Mouse (Mus musculus) heart, embryonic 16.5 days (tissue): ENCODE data around the gene Gm45062. TPM values are rescaled to one million over a fixed set of nuclear protein-coding genes. Genes with fewer than 3 reads are reported as not detected.

ENCODE experiments used
- ATAC-seq: fragments of 200-750 bp; cut with Nextera tagmentation; replicated peaks from 2 replicates; pipeline ENCODE4 v1.8.0; 2017; ENCODE audit warnings: moderate number of reproducible peaks; ENCODE audit not compliant: insufficient read depth, low FRiP score; ENCODE audit errors: extremely low read depth
- H3K27ac ChIP-seq: fragments of 300-500 bp; sonication (generic); 2 replicates; pipeline ENCODE4 v1.5.1; 2014; ENCODE audit warnings: mild to moderate bottlenecking, low read length, control low read depth, moderate library complexity
- H3K27me3 ChIP-seq: fragments of 300-500 bp; sonication (generic); 2 replicates; pipeline ENCODE4 v1.6.1; 2014; ENCODE audit warnings: low read length, mixed read lengths; ENCODE audit not compliant: control insufficient read depth, insufficient read depth
- H3K36me3 ChIP-seq: fragments of 300-500 bp; sonication (generic); 2 replicates; pipeline ENCODE4 v1.6.1; 2014; ENCODE audit not compliant: control insufficient read depth, insufficient read depth
- H3K4me1 ChIP-seq: fragments of 300-500 bp; sonication (generic); 2 replicates; pipeline ENCODE4 v1.6.1; 2014; ENCODE audit warnings: low read length, mixed read lengths; ENCODE audit not compliant: control insufficient read depth, insufficient read depth
- H3K4me2 ChIP-seq: fragments of 300-500 bp; sonication (generic); 2 replicates; pipeline ENCODE4 v1.6.1; 2014; ENCODE audit warnings: low read depth, mild to moderate bottlenecking, control low read depth, low read length
- H3K4me3 ChIP-seq: fragments of 300-500 bp; sonication (generic); 2 replicates; pipeline ENCODE4 v1.5.1; 2014; ENCODE audit warnings: mild to moderate bottlenecking, control low read depth, low read length
- H3K9ac ChIP-seq: fragments of 300-500 bp; sonication (generic); 2 replicates; pipeline ENCODE4 v1.6.1; 2014; ENCODE audit warnings: low read length, control low read depth
- H3K9me3 ChIP-seq: fragments of 300-500 bp; sonication (generic); replicated peaks from 2 replicates; pipeline ENCODE4 v1.6.1; 2016; ENCODE audit warnings: low read length; ENCODE audit not compliant: control insufficient read depth
- WGBS: fragments of 180-500 bp; shearing (Covaris S2); extraction: QIAGEN DNeasy Blood & Tissue Kit; methylation state at CpG from one replicate; pipeline ENCODE4 v1.1.7; 2014; 5-methylcytosine and 5-hydroxymethylcytosine counted together
- polyA plus RNA-seq: library from polyadenylated mRNA; unstranded; fragments of >200 nt; fragmentation: Nextera tagmentation; extraction: Ambion mirVana; gene quantifications from 2 replicates; pipeline ENCODE4 v1.2.1, GENCODE M21; 2015

The Gm45062 gene
- polyA plus RNA-seq, 1 experiment from 2014 or later: 9.1 TPM

GRCm38 (mm10) chr6:8427692-8428091 is 168.4 kb downstream of the Gm45062 start:
- H3K27ac ChIP-seq: no peak overlapping the region
- no peaks in the 10 kb centered on the region for H3K36me3 ChIP-seq
- no peak overlapping the region for H3K4me2 ChIP-seq
- H3K9ac ChIP-seq: no peak overlapping the region
- H3K27me3 ChIP-seq: no peaks in the 10 kb centered on the region
- H3K4me1 ChIP-seq: peaks cover 12% of the 10 kb centered on the region
- 62% methylated on average over 5 of the region's 5 CpGs for WGBS
- no peaks in the 10 kb centered on the region for H3K9me3 ChIP-seq
- ATAC-seq: no peak
- no peak overlapping the region for H3K4me3 ChIP-seq

- ATAC-seq: 0 out of 2 replicates have a peak, but pooled peaks have one; percentile 47
- WGBS: 73% methylated on average over 9 of the region's 9 CpGs
- no peaks in the 10 kb centered on the region for H3K27me3 ChIP-seq
These were observed 171.5 kb downstream of the Gm45062 start for GRCm38 (mm10) chr6:8430610-8431234.

GRCm38 (mm10) chr6:8433179-8433578 is 173.9 kb downstream of the Gm45062 start:
- ATAC-seq: no peak
- no peak overlapping the region for H3K27ac ChIP-seq

More at GRCm38 (mm10) chr6:8430610-8431234, 171.5 kb downstream of the Gm45062 start:
- H3K4me1 ChIP-seq: peaks cover 9% of the 10 kb centered on the region
- no peak overlapping the region for H3K4me2 ChIP-seq
- H3K27ac ChIP-seq: no peak overlapping the region; the same call in 1 of the 2 replicates
- H3K4me3 ChIP-seq: no peak overlapping the region
- H3K9me3 ChIP-seq: no peaks in the 10 kb centered on the region
- H3K9ac ChIP-seq: no peak overlapping the region
- no peaks in the 10 kb centered on the region for H3K36me3 ChIP-seq

GRCm38 (mm10) chr6:8437937-8438336 is 178.7 kb downstream of the Gm45062 start:
- Histone ChIP-seq H3K4me3 (no peak overlapping the region), H3K27ac (no peak overlapping the region), H3K9me3 (peaks cover 5% of the 10 kb centered on the region; the same call in 1 of the 2 replicates), H3K36me3 (peaks cover 4% of the 10 kb centered on the region; the same call in 1 of the 2 replicates), H3K9ac (no peak overlapping the region), H3K4me2 (no peak overlapping the region), H3K4me1 (no peaks in the 10 kb centered on the region), H3K27me3 (no peaks in the 10 kb centered on the region)
- WGBS: 78% methylated on average over 3 of the region's 3 CpGs
- ATAC-seq: no peak

More at GRCm38 (mm10) chr6:8433179-8433578, 173.9 kb downstream of the Gm45062 start:
- H3K4me2 ChIP-seq: no peak overlapping the region
- WGBS: 82% methylated on average over 9 of the region's 9 CpGs
- peaks cover 5% of the 10 kb centered on the region for H3K4me1 ChIP-seq
- H3K9ac ChIP-seq: no peak overlapping the region
- no peaks in the 10 kb centered on the region for H3K36me3 ChIP-seq
- H3K9me3 ChIP-seq: no peaks in the 10 kb centered on the region
- H3K4me3 ChIP-seq: no peak overlapping the region
- H3K27me3 ChIP-seq: no peaks in the 10 kb centered on the region

GRCm38 (mm10) chr6:8441814-8442213 is 182.6 kb downstream of the Gm45062 start:
- Histone ChIP-seq H3K9ac (no peak overlapping the region), H3K4me3 (no peak overlapping the region), H3K9me3 (peaks cover 5% of the 10 kb centered on the region; the same call in 1 of the 2 replicates), H3K4me2 (no peak overlapping the region), H3K27me3 (no peaks in the 10 kb centered on the region), H3K27ac (no peak overlapping the region), H3K36me3 (peaks cover 4% of the 10 kb centered on the region; the same call in 1 of the 2 replicates), H3K4me1 (peaks cover 4% of the 10 kb centered on the region)
- no peak for ATAC-seq
- WGBS: 76% methylated on average over 3 of the region's 3 CpGs

GRCm38 (mm10) chr6:8446786-8447185 is 187.5 kb downstream of the Gm45062 start:
- ATAC-seq: peak; percentile 75
- Histone ChIP-seq H3K4me1 (peaks cover 11% of the 10 kb centered on the region), H3K4me2 (no peak overlapping the region), H3K27me3 (no peaks in the 10 kb centered on the region), H3K4me3 (no peak overlapping the region), H3K9ac (no peak overlapping the region), H3K27ac (peak overlapping the region; percentile 41), H3K9me3 (peaks cover 5% of the 10 kb centered on the region; the same call in 1 of the 2 replicates), H3K36me3 (peaks cover 4% of the 10 kb centered on the region; the same call in 1 of the 2 replicates)
- 22% methylated on average over 5 of the region's 5 CpGs for WGBS

- Histone ChIP-seq H3K4me2 (no peak overlapping the region), H3K4me3 (no peak overlapping the region), H3K4me1 (no peaks in the 10 kb centered on the region), H3K27ac (no peak overlapping the region), H3K9ac (no peak overlapping the region), H3K36me3 (no peaks in the 10 kb centered on the region), H3K27me3 (no peaks in the 10 kb centered on the region), H3K9me3 (peaks cover 3% of the 10 kb centered on the region)
- WGBS: 79% methylated on average over 5 of the region's 5 CpGs
- no peak for ATAC-seq
These were observed 196.3 kb downstream of the Gm45062 start for GRCm38 (mm10) chr6:8455599-8455998.

GRCm38 (mm10) chr6:8458596-8458995 is 199.3 kb downstream of the Gm45062 start:
- no peak for ATAC-seq
- 83% methylated on average over 4 of the region's 4 CpGs for WGBS
- H3K9ac ChIP-seq: no peak overlapping the region

GRCm38 (mm10) chr6:8462447-8462846 is 203.2 kb downstream of the Gm45062 start:
- 94% methylated on average over 2 of the region's 2 CpGs for WGBS
- no peak overlapping the region for H3K9ac ChIP-seq
- H3K9me3 ChIP-seq: no peaks in the 10 kb centered on the region

More at GRCm38 (mm10) chr6:8458596-8458995, 199.3 kb downstream of the Gm45062 start:
- Histone ChIP-seq H3K36me3 (no peaks in the 10 kb centered on the region), H3K9me3 (peaks cover 3% of the 10 kb centered on the region), H3K27ac (no peak overlapping the region), H3K4me1 (no peaks in the 10 kb centered on the region), H3K4me3 (no peak overlapping the region), H3K27me3 (no peaks in the 10 kb centered on the region), H3K4me2 (no peak overlapping the region)

More at GRCm38 (mm10) chr6:8462447-8462846, 203.2 kb downstream of the Gm45062 start:
- Histone ChIP-seq H3K27ac (no peak overlapping the region), H3K4me3 (no peak overlapping the region), H3K4me2 (no peak overlapping the region), H3K4me1 (peaks cover 7% of the 10 kb centered on the region), H3K27me3 (no peaks in the 10 kb centered on the region), H3K36me3 (no peaks in the 10 kb centered on the region)
- no peak for ATAC-seq
